Mouse (Mus musculus) testis, postnatal 10 days (tissue): ENCODE measurements around the gene Lrrc7.

Experiments
- DNase-seq: peaks from one replicate; pipeline ENCODE4 v3.0.0; 2021; ENCODE audit warnings: low spot score

Lrrc7 gene

DNA sequence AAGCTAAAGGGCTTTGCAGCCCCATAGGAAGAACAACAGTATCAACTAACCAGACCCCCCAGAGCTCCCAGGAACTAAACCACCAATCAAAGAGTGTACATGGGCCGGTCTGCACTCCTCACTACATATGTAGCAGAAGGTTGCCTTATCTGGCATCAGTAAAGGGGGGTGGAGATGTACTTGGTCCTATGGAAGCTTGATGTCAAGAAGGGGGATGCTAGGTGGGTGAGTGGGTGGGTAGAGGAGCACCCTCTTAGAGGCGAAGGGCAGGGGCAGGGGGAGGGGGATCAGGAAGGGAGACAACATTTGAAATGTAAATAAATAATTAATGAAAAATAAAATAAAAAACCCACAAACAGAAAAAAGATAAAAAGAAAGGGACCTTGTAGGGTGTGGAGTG, 496.8 kb downstream of the Lrrc7 start:
- no peak for DNase-seq

DNA sequence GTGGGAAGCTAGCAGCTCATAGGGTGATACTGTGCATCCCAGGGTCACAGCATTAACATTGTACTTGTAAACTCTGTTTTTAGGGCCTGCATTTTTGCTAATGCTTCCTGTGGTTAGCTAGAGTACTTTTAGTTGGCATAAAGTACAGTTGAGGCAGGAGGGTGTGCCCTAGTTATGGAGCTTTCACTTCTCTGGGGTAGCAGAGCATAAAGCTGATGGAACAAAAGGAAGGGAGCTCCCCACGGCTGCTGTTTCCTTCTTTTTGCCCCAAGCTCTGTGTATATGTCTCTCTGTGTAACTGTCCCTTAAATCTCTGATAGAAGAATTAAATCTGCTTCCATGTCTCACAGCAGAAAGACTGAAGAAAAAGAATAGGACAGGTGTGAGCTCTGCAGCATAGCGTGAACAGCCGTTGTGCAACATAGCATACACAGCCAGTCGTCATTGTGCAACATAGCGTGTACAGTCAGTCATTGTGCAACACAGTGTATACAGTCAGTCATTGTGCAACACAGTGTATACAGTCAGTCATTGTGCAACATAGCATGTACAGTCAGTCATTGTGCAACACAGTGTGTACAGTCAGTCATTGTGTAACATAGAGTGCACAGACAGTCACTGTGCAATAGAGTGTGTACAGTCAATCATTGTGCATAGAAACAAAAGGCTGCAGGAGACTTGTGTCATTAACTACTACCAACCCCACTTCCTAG, 500.1 kb downstream of the Lrrc7 start:
- DNase-seq = no peak

DNA sequence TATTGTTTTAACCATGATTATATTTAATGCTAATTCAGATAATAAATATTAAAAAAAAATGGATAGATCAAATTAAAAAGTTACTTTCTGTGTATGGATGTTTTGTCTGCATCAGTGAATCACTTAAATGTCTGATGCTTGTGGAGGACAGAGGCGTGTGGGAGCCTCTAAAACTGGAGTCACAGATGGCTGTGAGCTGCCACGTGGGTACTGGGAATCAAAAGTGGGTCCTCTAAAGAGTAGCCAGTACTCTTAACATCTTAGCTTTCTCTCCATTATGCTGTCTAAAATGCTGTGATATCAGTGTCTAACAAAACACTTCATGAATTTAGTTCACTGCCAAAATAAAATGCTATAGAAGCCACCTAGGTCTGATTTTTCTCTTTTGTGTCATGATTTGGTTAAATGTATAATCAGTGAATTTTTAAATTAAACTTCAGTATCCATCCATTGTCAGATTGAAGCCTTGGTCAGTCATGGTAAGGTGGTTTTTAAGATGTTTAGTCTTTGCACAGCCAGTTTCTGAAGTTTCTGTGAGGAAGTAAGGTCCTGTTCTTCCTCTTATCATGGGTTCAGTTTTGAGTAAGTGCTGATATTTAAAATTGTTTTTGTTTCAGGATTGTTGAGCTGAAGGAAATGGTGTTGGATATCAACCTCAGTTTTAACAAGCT, 501.3 kb downstream of the Lrrc7 start:
- DNase-seq = no peak

DNA sequence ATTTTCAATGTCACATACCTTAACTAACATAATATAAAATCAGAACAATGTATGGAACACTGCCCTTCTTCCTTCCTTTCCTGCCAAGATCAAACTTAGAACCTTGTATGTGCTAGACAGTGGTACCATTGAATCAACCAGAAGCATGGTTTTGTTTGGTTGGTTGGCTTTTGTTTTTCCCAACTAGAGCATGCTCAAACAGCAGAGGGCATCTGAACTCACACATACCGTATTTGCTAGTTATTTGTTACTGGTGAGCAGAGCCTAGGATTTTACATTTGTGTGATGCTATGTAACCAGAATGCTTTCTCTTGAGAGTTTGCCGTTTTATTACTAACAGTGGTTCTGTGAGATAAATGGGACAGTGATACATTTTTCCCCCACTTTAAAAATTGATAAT, 512.5 kb downstream of the Lrrc7 start:
- no peak for DNase-seq

DNA sequence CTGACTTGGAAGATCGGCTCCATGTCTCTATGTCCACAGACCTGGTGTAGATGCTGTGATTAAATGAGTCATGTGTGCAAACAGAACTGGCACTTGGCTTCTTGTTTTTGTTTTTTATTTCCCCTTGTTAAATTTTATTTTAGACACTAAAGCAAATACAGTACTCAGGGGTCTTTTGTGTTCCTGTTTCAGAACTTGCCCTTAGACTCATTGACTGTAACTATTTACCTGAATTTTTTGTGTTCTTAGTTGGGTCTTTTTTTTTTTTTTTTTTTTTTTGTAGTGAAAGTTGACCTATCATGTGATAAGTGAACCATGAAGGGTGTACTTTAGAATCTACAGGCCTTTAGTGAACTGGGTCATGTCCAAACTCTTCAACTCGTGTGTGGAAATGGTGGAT, 521.3 kb downstream of the Lrrc7 start:
- DNase-seq = no peak

DNA sequence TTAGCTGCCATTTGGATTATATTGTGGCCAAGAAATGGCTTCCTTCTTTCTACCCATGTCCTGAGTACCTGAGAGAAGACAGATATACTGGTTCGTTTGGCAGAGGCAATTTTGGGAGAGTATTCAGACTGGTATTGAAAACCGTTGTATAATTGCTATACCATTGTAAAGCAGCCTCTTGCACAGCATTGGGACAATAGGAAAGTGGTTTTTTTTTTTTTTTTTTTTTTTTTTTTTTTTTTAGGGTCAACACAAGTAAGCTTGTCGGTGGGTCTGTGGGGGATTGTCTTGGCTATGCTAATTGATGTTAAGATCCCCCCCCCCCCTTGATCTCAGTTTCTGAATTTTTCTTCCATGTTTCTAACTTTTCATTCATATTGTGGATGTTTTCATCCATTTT, 523.9 kb downstream of the Lrrc7 start:
- no peak for DNase-seq

DNA sequence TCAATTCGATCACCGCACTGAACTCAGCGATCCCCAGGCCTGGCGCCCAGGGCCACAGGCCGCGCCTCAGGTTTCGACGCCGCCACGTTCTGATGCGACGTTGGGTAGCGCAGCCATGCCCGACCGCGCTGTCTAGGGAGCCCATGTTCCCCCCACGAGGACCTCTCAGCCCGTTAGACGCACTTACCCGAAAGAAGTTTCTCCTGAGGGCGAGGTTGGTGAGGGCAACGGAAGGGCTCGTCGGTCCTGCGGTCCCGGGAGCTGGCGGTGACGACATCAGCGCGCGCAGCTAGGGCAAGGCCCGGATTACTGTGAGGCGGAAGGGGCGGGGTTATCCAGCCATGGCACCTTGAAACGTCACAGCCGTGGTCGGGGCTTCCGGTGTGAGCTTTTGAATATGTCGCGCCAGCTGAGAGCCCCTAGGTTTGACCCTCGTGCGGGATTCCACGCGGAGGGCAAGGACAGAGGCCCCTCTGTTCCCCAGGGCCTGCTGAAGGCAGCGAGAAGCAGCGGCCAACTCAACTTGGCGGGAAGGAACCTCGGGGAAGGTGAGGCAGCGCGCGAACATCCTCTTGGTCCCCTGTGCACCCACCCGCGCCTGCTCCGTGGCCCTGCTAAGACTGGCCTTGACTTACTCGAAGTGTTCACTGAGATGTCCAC, 525.6 kb downstream of the Lrrc7 start, which contains the start of the genes Srsf11 and Lrrc40:
TSS of gene Srsf11 (minus strand) at position 311 of the 660 bp plus-strand sequence.
TSS of gene Lrrc40 (plus strand) at position 334 of the 660 bp plus-strand sequence.
- DNase-seq = peak; percentile 96

DNA sequence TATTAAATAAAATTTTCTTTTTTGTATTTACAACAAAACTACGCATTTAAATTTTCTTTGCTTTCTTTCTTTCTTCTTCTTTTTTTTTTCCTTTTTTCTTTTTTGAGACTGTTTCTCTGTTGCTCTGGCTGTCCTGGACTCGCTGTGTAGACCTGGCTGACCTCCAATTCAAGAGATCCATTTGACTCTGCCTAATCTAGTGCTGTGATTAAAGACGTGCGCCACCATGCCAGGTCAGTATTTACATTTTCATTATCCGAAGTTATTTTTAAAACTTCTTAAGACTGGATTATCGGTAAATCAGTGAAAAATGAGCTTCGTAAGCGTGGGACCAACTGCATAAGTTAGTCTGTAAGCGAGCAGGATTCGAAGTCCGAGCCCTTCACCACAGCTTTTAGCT, 526.2 kb downstream of the Lrrc7 start:
- no peak for DNase-seq
